Mouse (Mus musculus): Measurements from ENCODE around the gene Gm17087. TPM values are rescaled to one million over a fixed set of nuclear protein-coding genes. Genes with fewer than 3 reads are reported as not detected.

Gene Gm17087
- polyA plus RNA-seq, 1 experiment from 2014 or later = not detected

- H3K4me1 ChIP-seq (replicated peaks; ENCODE audit: insufficient read depth, low read length) = peaks cover 7% of the 10 kb centered on the region
- DNase-seq (ENCODE audit: low spot score) = no peak
- H3K9ac ChIP-seq (ENCODE audit: low read depth, low read length) = no peak overlapping the region
- 73% methylated on average over 3 of the region's 3 CpGs for WGBS
- H3K4me3 ChIP-seq (replicated peaks; ENCODE audit: low read depth, low read length) = no peak overlapping the region
- no peak overlapping the region for H3K4me2 ChIP-seq (ENCODE audit: low read length)
- no peaks in the 10 kb centered on the region for H3K36me3 ChIP-seq (ENCODE audit: insufficient read depth, low read length)
- H3K9me3 ChIP-seq (replicated peaks; ENCODE audit: low read length) = no peaks in the 10 kb centered on the region
- no peak overlapping the region for H3K27ac ChIP-seq
- peaks cover 11% of the 10 kb centered on the region for H3K27me3 ChIP-seq (ENCODE audit: insufficient read depth, low read length)
- no peak for ATAC-seq (replicated peaks; ENCODE audit: low FRiP score, low read depth)
- no peak for TF ChIP-seq CTCF (IDR thresholded peaks at IDR 0.05; ENCODE audit: low read depth)
Observed at GRCm38 (mm10) chr17:8528641-8529040, 38.1 kb downstream of the Gm17087 start.

- H3K4me1 ChIP-seq (replicated peaks; ENCODE audit: insufficient read depth, low read length) = peaks cover 7% of the 10 kb centered on the region
- no peak overlapping the region; the same call in 1 of the 2 replicates for H3K9ac ChIP-seq (ENCODE audit: low read depth, low read length)
- TF ChIP-seq CTCF (IDR thresholded peaks at IDR 0.05; ENCODE audit: low read depth) = no peak
- H3K36me3 ChIP-seq (ENCODE audit: insufficient read depth, low read length) = no peaks in the 10 kb centered on the region
- DNase-seq (ENCODE audit: low spot score) = no peak
- H3K4me3 ChIP-seq (replicated peaks; ENCODE audit: low read depth, low read length) = peak overlapping the region; percentile 44; the same call in 1 of the 2 replicates
- no peak overlapping the region for H3K27ac ChIP-seq
- peak overlapping the region; percentile 95 for H3K4me2 ChIP-seq (ENCODE audit: low read length)
- WGBS = 31% methylated on average over 9 of the region's 9 CpGs
- no peaks in the 10 kb centered on the region for H3K9me3 ChIP-seq (replicated peaks; ENCODE audit: low read length)
- ATAC-seq (replicated peaks; ENCODE audit: low FRiP score, low read depth) = no peak
- H3K27me3 ChIP-seq (ENCODE audit: insufficient read depth, low read length) = peaks cover 19% of the 10 kb centered on the region
Observed at GRCm38 (mm10) chr17:8526815-8527261, 39.9 kb downstream of the Gm17087 start.

- Histone ChIP-seq H3K4me3 (replicated peaks; ENCODE audit: low read depth, low read length) (peak overlapping the region; percentile 44), H3K27me3 (ENCODE audit: insufficient read depth, low read length) (peaks cover 19% of the 10 kb centered on the region), H3K9me3 (replicated peaks; ENCODE audit: low read length) (no peaks in the 10 kb centered on the region), H3K4me1 (replicated peaks; ENCODE audit: insufficient read depth, low read length) (peaks cover 7% of the 10 kb centered on the region), H3K4me2 (ENCODE audit: low read length) (peak overlapping the region; percentile 95), H3K27ac (no peak overlapping the region), H3K36me3 (ENCODE audit: insufficient read depth, low read length) (no peaks in the 10 kb centered on the region), H3K9ac (ENCODE audit: low read depth, low read length) (peak overlapping the region; percentile 38)
- no peak for TF ChIP-seq CTCF (IDR thresholded peaks at IDR 0.05; ENCODE audit: low read depth)
- DNase-seq (ENCODE audit: low spot score) = peak; percentile 55
- whole genome bisulfite sequencing = 2% methylated on average over 21 of the region's 21 CpGs
- no peak for ATAC-seq (replicated peaks; ENCODE audit: low FRiP score, low read depth)
Observed at GRCm38 (mm10) chr17:8525971-8526740, 40.6 kb downstream of the Gm17087 start.

- WGBS = 1% methylated on average over 22 of the region's 22 CpGs
- H3K4me1 ChIP-seq (replicated peaks; ENCODE audit: insufficient read depth, low read length) = peaks cover 7% of the 10 kb centered on the region
- no peak within 1 kb of the TSS for H3K27ac ChIP-seq
- TF ChIP-seq CTCF (IDR thresholded peaks at IDR 0.05; ENCODE audit: low read depth) = no peak
- H3K27me3 ChIP-seq (ENCODE audit: insufficient read depth, low read length) = peaks cover 19% of the 10 kb centered on the region
- H3K9ac ChIP-seq (ENCODE audit: low read depth, low read length) = peak within 1 kb of the TSS; percentile 49
- no peaks in the 10 kb centered on the region for H3K36me3 ChIP-seq (ENCODE audit: insufficient read depth, low read length)
- peak; percentile 5; the same call in 1 of the 2 replicates for ATAC-seq (replicated peaks; ENCODE audit: low FRiP score, low read depth)
- H3K9me3 ChIP-seq (replicated peaks; ENCODE audit: low read length) = no peaks in the 10 kb centered on the region
- DNase-seq (ENCODE audit: low spot score) = peak; percentile 22
- H3K4me2 ChIP-seq (ENCODE audit: low read length) = peak within 1 kb of the TSS; percentile 95
- H3K4me3 ChIP-seq (replicated peaks; ENCODE audit: low read depth, low read length) = peak within 1 kb of the TSS; percentile 44
Observed at GRCm38 (mm10) chr17:8525225-8525721, 41.5 kb downstream of the Gm17087 start, which contains the start of gene Pde10a. Gene Pde10a (plus strand): TSS chr17:8525372.

- peaks cover 19% of the 10 kb centered on the region for H3K27me3 ChIP-seq (ENCODE audit: insufficient read depth, low read length)
- DNase-seq (ENCODE audit: low spot score) = peak; percentile 90
Observed at GRCm38 (mm10) chr17:8524387-8525165, 42.2 kb downstream of the Gm17087 start.

GRCm38 (mm10) chr17:8523986-8524385 is 42.8 kb downstream of the Gm17087 start:
- peak overlapping the region; percentile 49 for H3K9ac ChIP-seq (ENCODE audit: low read depth, low read length)
- 17% methylated on average over 3 of the region's 3 CpGs for WGBS
- H3K27me3 ChIP-seq (ENCODE audit: insufficient read depth, low read length) = peaks cover 19% of the 10 kb centered on the region
- no peak overlapping the region for H3K27ac ChIP-seq
- DNase-seq (ENCODE audit: low spot score) (no peak), ATAC-seq (replicated peaks; ENCODE audit: low FRiP score, low read depth) (0 out of 2 replicates have a peak, but pooled peaks have one; percentile 4)
- H3K4me3 ChIP-seq (replicated peaks; ENCODE audit: low read depth, low read length) = peak overlapping the region; percentile 44
- no peaks in the 10 kb centered on the region for H3K9me3 ChIP-seq (replicated peaks; ENCODE audit: low read length)
- no peak for TF ChIP-seq CTCF (IDR thresholded peaks at IDR 0.05; ENCODE audit: low read depth)
- H3K36me3 ChIP-seq (ENCODE audit: insufficient read depth, low read length) = no peaks in the 10 kb centered on the region
- H3K4me2 ChIP-seq (ENCODE audit: low read length) = peak overlapping the region; percentile 95
- peaks cover 7% of the 10 kb centered on the region for H3K4me1 ChIP-seq (replicated peaks; ENCODE audit: insufficient read depth, low read length)

More at GRCm38 (mm10) chr17:8524387-8525165, 42.2 kb downstream of the Gm17087 start:
- peak; percentile 47 for TF ChIP-seq CTCF (IDR thresholded peaks at IDR 0.05; ENCODE audit: low read depth)
- Histone ChIP-seq H3K9me3 (replicated peaks; ENCODE audit: low read length) (no peaks in the 10 kb centered on the region), H3K27ac (no peak overlapping the region), H3K36me3 (ENCODE audit: insufficient read depth, low read length) (no peaks in the 10 kb centered on the region), H3K4me2 (ENCODE audit: low read length) (peak overlapping the region; percentile 95), H3K4me1 (replicated peaks; ENCODE audit: insufficient read depth, low read length) (peaks cover 7% of the 10 kb centered on the region), H3K4me3 (replicated peaks; ENCODE audit: low read depth, low read length) (peak overlapping the region; percentile 44), H3K9ac (ENCODE audit: low read depth, low read length) (peak overlapping the region; percentile 49)
- under 1% methylated on average over 32 of the region's 45 CpGs for WGBS
- ATAC-seq (replicated peaks; ENCODE audit: low FRiP score, low read depth) = peak; percentile 90

Measured in kidney, postnatal 0 days (tissue).